Comparison of ENCODE assay signal across 8 mouse cellular contexts in the genomic region with DNA sequence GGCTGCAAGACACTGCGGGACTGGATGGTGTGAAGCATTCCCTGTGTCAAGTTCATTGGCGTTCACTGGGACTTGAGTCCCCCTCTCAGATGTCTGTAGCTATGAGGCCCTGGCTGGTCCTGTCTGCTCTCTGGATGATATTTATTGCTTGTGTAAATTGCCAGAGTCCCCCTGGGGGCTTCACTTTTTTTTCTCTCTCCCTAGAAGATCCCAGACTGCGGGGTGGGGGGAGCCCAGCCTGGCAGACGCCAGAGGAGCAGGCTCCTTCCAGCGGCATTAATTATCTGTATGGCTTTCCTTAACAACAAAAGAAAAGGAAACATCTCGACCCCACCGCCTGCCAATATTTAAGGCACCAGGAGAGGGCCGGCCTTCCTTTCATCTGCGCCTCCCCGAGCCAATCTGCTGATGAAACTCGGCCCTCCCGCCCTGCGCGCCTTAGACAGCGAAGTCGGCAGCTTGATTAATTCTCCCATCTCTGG.
A peak's percentile ranks its signal among the peaks of the same experiment; 100 is the strongest.
DNase-seq lines count a peak whose midpoint lies in the region; ATAC-seq and TF ChIP-seq lines count a peak whose summit lies in the region.

No protein-coding gene starts in this region.

- H3K27me3 ChIP-seq in heart, embryonic 10.5 days (ENCODE audit: insufficient read depth, poor library complexity, severe bottlenecking): peaks cover 8% of the 10 kb centered on the region
- H3K27me3 ChIP-seq in hindbrain, embryonic 15.5 days: no peaks in the 10 kb centered on the region
- no peaks in the 10 kb centered on the region for H3K27me3 ChIP-seq in midbrain, embryonic 12.5 days

- H3K4me1 ChIP-seq in heart, embryonic 10.5 days: peaks cover 25% of the 10 kb centered on the region
- peaks cover 21% of the 10 kb centered on the region for H3K4me1 ChIP-seq in hindbrain, embryonic 15.5 days (replicated peaks)
- peaks cover 14% of the 10 kb centered on the region for H3K4me1 ChIP-seq in midbrain, embryonic 12.5 days

- no peaks in the 10 kb centered on the region for H3K36me3 ChIP-seq in heart, embryonic 10.5 days
- H3K36me3 ChIP-seq in hindbrain, embryonic 15.5 days: no peaks in the 10 kb centered on the region
- no peaks in the 10 kb centered on the region for H3K36me3 ChIP-seq in midbrain, embryonic 12.5 days

- no peak overlapping the region for H3K4me3 ChIP-seq in heart, embryonic 10.5 days
- H3K4me3 ChIP-seq in hindbrain, embryonic 15.5 days: no peak overlapping the region
- no peak overlapping the region for H3K4me3 ChIP-seq in midbrain, embryonic 12.5 days

- TF ChIP-seq CTCF in brain, embryonic 14.5 days (IDR thresholded peaks at IDR 0.05; ENCODE audit: borderline replicate concordance, extremely low read depth, insufficient read depth, insufficient read length): peak; percentile 38; the same call in 1 of the 2 replicates

- 0 out of 2 replicates have a peak overlapping the region, but pooled peaks have one; percentile 17 for H3K9ac ChIP-seq in hindbrain, embryonic 15.5 days
- no peak overlapping the region; the same call in 1 of the 2 replicates for H3K9ac ChIP-seq in midbrain, embryonic 12.5 days (replicated peaks)

- WGBS in heart, embryonic 10.5 days: 36% methylated on average over 16 of the region's 16 CpGs
- 9% methylated on average over 16 of the region's 16 CpGs for WGBS in hindbrain, embryonic 15.5 days
- 17% methylated on average over 16 of the region's 16 CpGs for WGBS in midbrain, embryonic 12.5 days

- no peaks in the 10 kb centered on the region for H3K9me3 ChIP-seq in heart, embryonic 10.5 days
- H3K9me3 ChIP-seq in hindbrain, embryonic 15.5 days: no peaks in the 10 kb centered on the region
- H3K9me3 ChIP-seq in midbrain, embryonic 12.5 days: no peaks in the 10 kb centered on the region

- no peak for DNase-seq in heart, embryonic 10.5 days (ENCODE audit: low spot score)
- no peak for DNase-seq in heart, postnatal 4 days
- DNase-seq in brain, embryonic 14.5 days (ENCODE audit: low read depth): peak; percentile 93
- DNase-seq in testis, postnatal 14 days (ENCODE audit: low spot score): no peak
- no peak for DNase-seq in frontal cortex, postnatal 25 days (ENCODE audit: low spot score in 2 of 2)
- no peak for DNase-seq in Muller cell, postnatal 12 days (ENCODE audit: inconsistent ontology term)

- peak overlapping the region; percentile 35 for H3K4me2 ChIP-seq in hindbrain, embryonic 15.5 days
- peak overlapping the region; percentile 18 for H3K4me2 ChIP-seq in midbrain, embryonic 12.5 days (replicated peaks)

- peak; percentile 78 for ATAC-seq in hindbrain, embryonic 15.5 days (ENCODE audit: low FRiP score, low read depth)
- ATAC-seq in midbrain, embryonic 12.5 days (ENCODE audit: low FRiP score, low read depth): peak; percentile 77

- no peak for TF ChIP-seq POLR2A in brain, embryonic 14.5 days (IDR thresholded peaks at IDR 0.05; ENCODE audit: borderline replicate concordance, extremely low read depth, insufficient read depth, insufficient read length, poor library complexity, severe bottlenecking)

- peak overlapping the region; percentile 44; the same call in 1 of the 2 replicates for H3K27ac ChIP-seq in heart, embryonic 10.5 days
- peak overlapping the region; percentile 81 for H3K27ac ChIP-seq in hindbrain, embryonic 15.5 days (replicated peaks)
- H3K27ac ChIP-seq in midbrain, embryonic 12.5 days (replicated peaks): peak overlapping the region; percentile 83
